Mouse (Mus musculus) embryo, embryonic 10.5 days (tissue): ENCODE data around the gene Hp1bp3.

Source experiments
- DNase-seq: peaks from one replicate; pipeline ENCODE4 v3.0.0-alpha.2; 2015; ENCODE audit warnings: low spot score

Gene Hp1bp3

GRCm38 (mm10) chr4:138222396-138222795 lies 6.3 kb downstream of the Hp1bp3 start:
- DNase-seq, result no peak

- DNase-seq, result no peak
Observed at GRCm38 (mm10) chr4:138223623-138224022, 7.5 kb downstream of the Hp1bp3 start.

GRCm38 (mm10) chr4:138246756-138247665 lies 30.9 kb downstream of the Hp1bp3 start:
- no peak for DNase-seq

DNA sequence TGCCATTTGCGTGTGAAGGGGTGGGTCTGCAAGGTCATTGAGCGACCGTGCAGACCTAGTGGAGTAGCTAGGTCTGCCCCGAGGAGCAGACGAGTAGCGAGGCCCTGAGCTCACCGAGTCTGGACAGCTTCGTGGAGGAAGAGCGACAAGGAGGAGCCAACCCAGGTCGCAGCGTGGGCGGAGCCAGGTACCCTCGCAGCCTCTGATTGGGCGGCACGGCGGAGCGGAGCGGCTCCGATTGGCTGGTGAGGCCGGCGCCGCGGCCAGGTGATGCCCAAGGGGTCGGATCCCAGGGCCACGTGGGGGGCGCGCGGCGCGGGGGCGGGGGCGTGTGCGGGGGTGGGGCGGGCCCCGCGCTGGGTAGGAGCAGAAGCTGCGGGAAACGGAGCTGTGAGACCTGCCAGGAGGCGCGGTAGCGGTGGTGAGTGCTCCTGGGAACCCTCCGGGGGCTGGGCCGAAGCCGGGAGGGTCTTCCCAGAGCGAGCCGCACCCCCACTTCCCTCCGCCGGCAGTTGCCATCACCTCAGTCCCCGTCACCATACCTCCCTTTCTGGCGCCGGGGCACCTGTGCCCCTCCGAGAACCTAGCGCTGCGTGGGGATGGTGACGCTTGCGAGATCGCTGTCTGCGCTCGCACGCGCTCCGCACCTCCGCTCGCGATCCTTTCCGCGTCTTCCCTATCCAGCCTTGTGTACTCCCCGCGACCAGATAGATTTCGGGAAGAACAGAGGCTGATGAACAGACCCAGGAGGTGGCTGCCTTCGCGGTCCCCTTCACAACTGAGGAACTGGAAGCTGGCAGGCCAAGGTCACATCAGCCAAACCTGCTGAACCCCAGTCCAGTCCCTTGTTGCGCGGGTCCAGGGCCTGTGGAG lies 34.2 kb downstream of the Hp1bp3 start, which contains the start of the genes Sh2d5 and Kif17:
Gene Sh2d5, plus strand, starts transcription at position 316 of the 873 bp plus-strand sequence.
Gene Kif17, plus strand, starts transcription at position 348 of the 873 bp plus-strand sequence.
- peak; percentile 86 for DNase-seq

DNA sequence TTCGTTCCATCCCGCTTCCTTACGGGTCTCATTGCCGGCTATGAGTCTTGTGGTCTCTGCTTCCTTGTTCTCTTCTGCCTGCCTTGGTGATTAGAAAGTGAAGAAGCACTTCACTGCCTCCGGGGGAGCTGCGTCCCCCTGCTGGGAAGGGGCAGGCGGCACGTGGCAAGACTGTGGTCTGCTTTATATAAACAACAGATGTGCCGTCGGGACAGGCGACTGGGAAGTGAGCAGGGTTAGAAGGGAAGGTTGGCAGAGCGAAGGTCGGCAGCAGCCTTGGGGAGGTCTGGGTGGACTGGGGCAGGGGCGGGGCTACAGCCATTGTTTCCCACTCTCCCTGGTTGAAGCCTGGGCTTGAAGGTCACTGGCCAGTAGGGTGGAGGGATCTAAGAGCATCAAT lies 35.7 kb downstream of the Hp1bp3 start:
- DNase-seq, result peak; percentile 79

DNA sequence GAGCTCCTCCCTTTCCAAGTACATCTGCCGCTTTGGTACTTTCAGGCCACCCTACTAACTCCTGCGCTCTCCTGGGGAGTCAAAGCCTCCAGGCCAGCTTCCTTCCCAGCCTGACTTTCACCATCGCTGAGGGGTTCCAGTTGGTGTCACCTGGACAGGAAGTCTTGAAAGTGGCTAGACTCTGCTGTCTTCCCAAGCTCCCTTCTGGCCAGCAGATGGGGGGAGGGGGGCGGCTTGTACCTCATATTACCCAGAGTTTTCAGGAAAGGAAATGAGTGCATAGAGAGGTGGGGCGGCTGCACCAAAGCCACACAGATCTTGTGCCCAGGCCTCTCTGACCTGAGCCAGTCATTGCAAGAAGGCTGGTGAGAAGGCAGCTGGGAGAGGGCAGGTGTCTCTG lies 36.1 kb downstream of the Hp1bp3 start:
- DNase-seq, result no peak

GRCm38 (mm10) chr4:138257116-138257687 lies 41.1 kb downstream of the Hp1bp3 start:
- no peak for DNase-seq

GRCm38 (mm10) chr4:138258663-138259062 lies 42.6 kb downstream of the Hp1bp3 start:
- no peak for DNase-seq

DNA sequence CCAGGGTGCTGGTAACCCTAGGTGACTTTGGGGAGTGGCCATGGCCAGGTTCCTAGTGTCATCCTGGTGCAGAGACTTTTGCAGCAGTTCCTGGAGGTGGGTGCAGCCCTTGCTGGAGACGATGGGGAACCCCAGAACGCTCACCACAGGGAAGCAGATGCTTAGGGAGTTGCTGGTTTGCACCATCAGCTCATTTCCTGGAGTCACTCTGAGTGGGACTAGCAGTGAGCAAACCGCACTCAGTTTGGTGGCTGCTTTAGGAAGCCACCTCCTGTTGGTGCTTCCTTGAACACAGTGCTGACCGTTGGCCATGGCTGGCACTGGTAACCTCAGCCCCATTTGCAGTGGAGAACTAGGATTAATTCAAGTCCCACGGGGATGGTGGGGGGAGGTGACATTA lies 43.4 kb downstream of the Hp1bp3 start:
- no peak for DNase-seq

DNA sequence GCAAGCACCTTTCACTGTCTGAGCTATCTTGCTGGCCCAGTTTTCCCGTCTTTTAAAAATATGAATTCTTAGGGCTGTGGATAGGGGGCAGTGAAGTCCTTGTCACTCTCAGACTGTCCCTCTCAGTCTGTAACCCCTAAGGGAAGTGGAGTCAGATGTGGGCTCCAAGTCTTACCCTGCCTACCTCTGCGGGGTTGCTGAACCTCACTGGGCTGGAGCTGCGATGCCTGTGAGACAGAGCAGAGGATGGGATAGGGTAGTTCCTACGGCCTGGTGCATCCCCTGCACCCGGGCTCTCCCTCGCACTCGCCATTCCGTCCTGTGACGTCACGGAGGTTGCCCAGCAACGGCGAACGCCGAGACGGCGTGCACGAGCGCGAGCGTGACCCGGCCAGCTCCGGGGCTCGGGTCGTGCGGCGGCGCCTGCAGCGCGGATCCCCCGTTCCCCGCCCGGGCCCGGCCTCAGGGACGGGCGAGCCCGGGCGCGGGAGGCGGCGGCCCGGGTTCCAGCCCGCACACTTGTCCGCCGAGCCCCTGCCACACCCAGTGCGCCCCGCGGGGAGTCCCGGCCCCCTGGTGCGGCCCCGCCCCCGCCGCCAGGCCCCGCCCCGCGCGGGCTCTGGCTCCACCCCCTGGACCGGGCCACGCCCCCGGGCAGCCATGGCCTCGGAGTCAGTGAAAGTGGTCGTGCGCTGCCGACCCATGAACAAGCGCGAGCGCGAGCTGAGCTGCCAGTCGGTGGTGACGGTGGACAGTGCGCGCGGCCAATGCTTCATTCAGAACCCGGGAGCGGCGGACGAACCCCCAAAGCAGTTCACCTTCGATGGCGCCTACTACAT lies 46.0 kb downstream of the Hp1bp3 start:
- peak; percentile 86 for DNase-seq

DNA sequence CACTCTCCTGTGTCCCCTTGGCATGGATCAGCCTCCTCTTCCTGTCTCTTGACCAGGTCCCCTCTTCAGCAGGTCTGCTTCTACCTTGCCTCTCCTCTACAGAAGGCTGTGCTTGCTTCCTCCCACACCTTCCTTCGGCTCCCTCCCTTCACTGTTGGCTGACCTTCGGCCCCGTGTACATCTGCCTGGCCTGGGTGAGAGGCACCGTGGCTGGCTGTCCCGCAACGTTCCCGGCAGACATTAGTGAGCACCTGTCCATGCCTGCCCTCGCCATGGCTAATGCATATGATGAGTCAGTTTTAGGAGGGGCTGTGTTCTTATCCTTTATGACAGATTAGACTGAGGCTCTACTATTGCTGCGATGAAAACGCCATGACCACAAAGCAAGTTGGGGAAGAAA lies 51.8 kb downstream of the Hp1bp3 start:
- no peak for DNase-seq

GRCm38 (mm10) chr4:138272011-138272997 lies 56.2 kb downstream of the Hp1bp3 start:
- no peak for DNase-seq

DNA sequence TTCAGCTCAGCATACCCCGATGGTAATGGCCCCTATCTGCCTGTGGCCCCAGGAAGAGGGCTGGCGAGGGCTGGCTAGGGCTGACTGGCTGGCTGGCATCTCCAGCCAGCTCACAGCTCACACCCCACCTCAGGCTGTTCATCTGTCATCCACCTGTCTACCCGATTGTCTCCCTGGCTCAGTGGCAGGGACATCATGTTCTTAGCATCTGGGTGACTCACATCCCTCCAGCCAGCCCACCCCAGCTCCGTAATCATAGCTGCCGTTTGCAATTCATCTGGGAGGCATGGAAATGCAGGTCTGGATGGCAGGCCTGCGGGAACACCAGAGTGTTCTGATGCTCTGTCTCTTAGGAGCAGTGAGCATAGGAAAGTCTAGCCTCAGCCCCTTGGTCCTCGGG lies 62.2 kb downstream of the Hp1bp3 start:
- DNase-seq, result no peak

GRCm38 (mm10) chr4:138282834-138283233 lies 66.7 kb downstream of the Hp1bp3 start:
- DNase-seq, result peak; percentile 91

DNA sequence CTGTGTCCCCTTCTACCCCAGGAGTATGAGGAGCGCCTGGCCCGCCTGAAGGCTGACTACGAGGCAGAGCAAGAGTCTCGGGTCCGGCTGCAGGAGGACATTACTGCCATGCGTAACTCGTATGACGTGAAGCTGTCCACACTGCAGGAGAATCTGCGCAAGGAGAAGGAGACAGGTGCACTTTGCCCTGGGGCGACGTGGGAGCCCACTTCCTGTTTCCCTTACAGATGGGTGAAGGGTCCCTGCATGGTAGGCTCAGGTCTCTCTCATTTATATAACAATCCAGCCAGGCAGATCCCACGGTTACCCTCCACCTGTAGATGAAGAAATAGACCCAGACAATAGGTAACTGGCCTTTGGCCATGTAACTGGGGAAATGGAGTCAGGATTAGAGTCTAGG lies 70.3 kb downstream of the Hp1bp3 start:
- DNase-seq, result no peak

DNA sequence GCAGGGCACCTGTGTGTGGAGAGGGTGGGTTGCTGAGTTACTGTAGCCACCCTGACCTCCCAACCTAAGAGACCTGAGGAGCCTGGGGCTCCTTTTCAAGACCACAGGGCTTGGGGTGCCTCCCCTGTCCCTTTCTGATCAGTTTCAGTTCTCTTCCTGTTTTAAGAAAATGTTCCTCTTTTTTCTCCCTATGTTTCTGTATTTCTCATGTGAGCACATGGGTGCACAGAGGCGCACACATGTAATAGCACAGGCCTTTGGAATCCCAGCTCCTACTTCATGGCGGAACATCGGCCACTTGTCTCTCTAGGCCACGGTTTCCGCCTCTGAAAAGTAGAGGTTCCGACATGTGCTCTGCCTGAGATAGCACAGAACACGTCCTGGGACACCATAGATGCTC lies 72.6 kb downstream of the Hp1bp3 start:
- DNase-seq, result no peak

GRCm38 (mm10) chr4:138292028-138292427 lies 75.9 kb downstream of the Hp1bp3 start:
- no peak for DNase-seq

DNA sequence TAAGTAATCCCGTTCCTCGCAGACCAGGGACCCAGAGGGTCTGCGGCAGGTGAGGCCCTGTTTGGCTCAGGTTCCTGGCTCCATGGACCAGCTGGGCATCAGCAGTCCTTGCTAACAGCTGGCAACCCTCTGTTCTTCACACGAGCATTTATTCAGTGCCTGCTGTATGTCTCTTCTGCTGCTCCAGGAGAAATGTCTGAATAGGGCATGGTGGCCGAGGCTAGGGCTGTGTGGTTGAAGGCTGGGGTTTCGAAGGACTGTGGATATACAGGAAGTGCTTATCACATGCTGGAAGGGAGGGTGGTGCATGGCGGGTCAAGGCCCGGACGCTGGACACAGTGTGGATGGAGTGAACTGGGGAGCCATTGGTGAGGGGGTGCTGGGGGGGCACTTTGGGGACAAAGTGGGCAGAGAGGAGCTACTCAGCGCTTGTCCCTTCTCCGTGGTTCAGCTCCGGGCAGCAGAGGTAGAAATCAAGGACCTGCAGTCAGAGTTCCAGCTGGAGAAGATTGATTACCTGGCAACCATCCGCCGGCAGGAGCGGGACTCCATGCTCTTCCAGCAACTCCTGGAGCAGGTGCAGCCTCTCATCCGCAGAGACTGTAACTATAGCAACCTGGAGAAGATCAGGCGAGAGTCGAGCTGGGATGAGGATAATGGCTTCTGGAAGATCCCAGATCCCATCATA lies 77.3 kb downstream of the Hp1bp3 start:
- peak; percentile 5 for DNase-seq

DNA sequence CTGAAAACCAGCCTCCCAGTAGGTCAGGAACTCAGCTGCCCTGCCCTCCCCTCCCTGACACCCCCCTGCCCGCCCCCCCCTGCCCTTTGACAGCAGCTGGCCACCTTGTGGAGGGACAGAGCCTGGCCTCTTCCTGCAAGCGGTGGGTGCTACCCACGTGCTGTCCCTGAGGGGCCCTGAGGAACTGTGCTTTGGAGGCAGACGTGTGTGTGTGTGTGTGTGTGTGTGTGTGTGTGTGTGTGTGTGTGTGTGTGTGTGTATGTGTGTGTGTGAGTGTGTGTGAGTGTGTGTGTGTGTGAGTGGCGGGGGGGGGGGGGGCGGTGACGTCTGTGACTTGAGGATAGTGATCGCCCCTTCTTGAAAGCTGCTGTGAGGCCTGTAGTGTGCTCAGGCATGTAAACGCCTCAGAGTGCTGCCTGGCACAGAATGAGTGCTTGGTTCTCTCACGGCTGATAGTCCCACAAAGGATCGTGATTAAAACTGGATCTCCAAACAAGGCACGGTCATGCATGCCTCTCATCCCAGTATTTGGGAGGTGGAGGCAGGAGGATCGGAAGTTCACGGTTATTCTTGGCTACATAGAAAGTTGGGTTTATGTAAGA lies 78.0 kb downstream of the Hp1bp3 start:
- DNase-seq, result no peak
